Mouse (Mus musculus): ENCODE results near the gene Hist1h2bp. TPM values are rescaled to one million over a fixed set of nuclear protein-coding genes. Genes with fewer than 3 reads are reported as not detected.
"Not testable (repeated sequence)": the region's sequence is repeated elsewhere in the genome, so short reads cannot be mapped to it uniquely, and the experiment has no call there.

Hist1h2bp gene
- polyA plus RNA-seq, 1 experiment: 39.3 TPM

DNA sequence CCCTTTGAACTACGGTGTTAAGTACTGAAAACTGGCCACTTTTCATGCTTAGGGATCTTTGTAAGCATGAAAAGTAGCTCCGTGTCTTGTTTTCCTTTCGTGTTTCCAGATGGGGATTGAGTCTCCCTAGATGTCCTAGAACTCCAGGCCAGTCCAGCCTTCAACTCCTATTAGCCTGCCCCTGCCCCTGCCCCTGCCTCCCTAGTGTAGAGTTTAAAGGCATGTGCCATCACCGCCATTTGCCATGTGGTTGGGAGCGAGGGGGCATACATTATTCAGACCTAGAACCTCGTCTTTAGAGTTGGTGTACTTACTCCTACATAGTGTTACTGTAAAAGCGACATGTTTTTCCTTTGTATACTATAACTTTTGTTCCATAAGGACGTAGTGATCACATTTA is 23.8 kb downstream of the Hist1h2bp start:
- H3K4me1 ChIP-seq (replicated peaks; ENCODE audit: control insufficient read depth, insufficient read depth, low read length); H3K27ac ChIP-seq (ENCODE audit: control insufficient read depth, insufficient read depth, low read length); H3K36me3 ChIP-seq (ENCODE audit: control insufficient read depth, insufficient read depth, low read length); DNase-seq; H3K27me3 ChIP-seq (ENCODE audit: control insufficient read depth, insufficient read depth, low read length); H3K4me3 ChIP-seq (ENCODE audit: control insufficient read depth, insufficient read depth, low read length): not testable (repeated sequence)
- no CpG with 5 or more reads among the region's 8 CpGs for WGBS

GRCm38 (mm10) chr13:21811539-21811938 is 24.3 kb downstream of the Hist1h2bp start, which contains the start of gene Hist1h4m:
TSS of gene Hist1h4m (plus strand) at chr13:21811746.
- no CpG with 5 or more reads among the region's 24 CpGs for WGBS
- not testable (repeated sequence) for H3K27me3 ChIP-seq (ENCODE audit: control insufficient read depth, insufficient read depth, low read length); H3K4me1 ChIP-seq (replicated peaks; ENCODE audit: control insufficient read depth, insufficient read depth, low read length); H3K36me3 ChIP-seq (ENCODE audit: control insufficient read depth, insufficient read depth, low read length)
- DNase-seq: peak; percentile 62
- Histone ChIP-seq H3K27ac (ENCODE audit: control insufficient read depth, insufficient read depth, low read length) (peak within 1 kb of the TSS; percentile 71), H3K4me3 (ENCODE audit: control insufficient read depth, insufficient read depth, low read length) (peak within 1 kb of the TSS; percentile 31)

- 0% methylated on average over 14 of the region's 14 CpGs for WGBS
- not testable (repeated sequence) for DNase-seq; H3K27me3 ChIP-seq (ENCODE audit: control insufficient read depth, insufficient read depth, low read length); H3K4me1 ChIP-seq (replicated peaks; ENCODE audit: control insufficient read depth, insufficient read depth, low read length); H3K36me3 ChIP-seq (ENCODE audit: control insufficient read depth, insufficient read depth, low read length)
- Histone ChIP-seq H3K4me3 (ENCODE audit: control insufficient read depth, insufficient read depth, low read length) (peak overlapping the region; percentile 31), H3K27ac (ENCODE audit: control insufficient read depth, insufficient read depth, low read length) (peak overlapping the region; percentile 71)
Measured at GRCm38 (mm10) chr13:21812092-21812491, 24.8 kb downstream of the Hist1h2bp start.

GRCm38 (mm10) chr13:21820082-21820890 is 33.0 kb downstream of the Hist1h2bp start:
- H3K36me3 ChIP-seq (ENCODE audit: control insufficient read depth, insufficient read depth, low read length); H3K27me3 ChIP-seq (ENCODE audit: control insufficient read depth, insufficient read depth, low read length); H3K4me1 ChIP-seq (replicated peaks; ENCODE audit: control insufficient read depth, insufficient read depth, low read length); H3K27ac ChIP-seq (ENCODE audit: control insufficient read depth, insufficient read depth, low read length); H3K4me3 ChIP-seq (ENCODE audit: control insufficient read depth, insufficient read depth, low read length); DNase-seq: not testable (repeated sequence)
- WGBS: 78% methylated on average over 7 of the region's 16 CpGs

GRCm38 (mm10) chr13:21828511-21828910 is 41.2 kb downstream of the Hist1h2bp start:
- H3K4me1 ChIP-seq (replicated peaks; ENCODE audit: control insufficient read depth, insufficient read depth, low read length): peaks cover 5% of the 10 kb centered on the region
- WGBS: 97% methylated on average over 3 of the region's 3 CpGs
- no peaks in the 10 kb centered on the region for H3K27me3 ChIP-seq (ENCODE audit: control insufficient read depth, insufficient read depth, low read length)
- no peak overlapping the region for H3K4me3 ChIP-seq (ENCODE audit: control insufficient read depth, insufficient read depth, low read length)
- DNase-seq: no peak
- no peak for TF ChIP-seq POLR2A (IDR thresholded peaks at IDR 0.05; ENCODE audit: control insufficient read depth, extremely low read depth, insufficient read depth, low read length, poor library complexity)
- no peak for TF ChIP-seq CTCF (IDR thresholded peaks at IDR 0.05; ENCODE audit: borderline replicate concordance, control insufficient read depth, extremely low read depth, insufficient read depth, low read length, poor library complexity)
- no peak overlapping the region for H3K27ac ChIP-seq (ENCODE audit: control insufficient read depth, insufficient read depth, low read length)
- no peaks in the 10 kb centered on the region for H3K36me3 ChIP-seq (ENCODE audit: control insufficient read depth, insufficient read depth, low read length)

GRCm38 (mm10) chr13:21830344-21830743 is 43.1 kb downstream of the Hist1h2bp start:
- WGBS: 94% methylated on average over 10 of the region's 10 CpGs
- Histone ChIP-seq H3K27ac (ENCODE audit: control insufficient read depth, insufficient read depth, low read length) (no peak overlapping the region), H3K4me3 (ENCODE audit: control insufficient read depth, insufficient read depth, low read length) (no peak overlapping the region), H3K36me3 (ENCODE audit: control insufficient read depth, insufficient read depth, low read length) (no peaks in the 10 kb centered on the region), H3K4me1 (replicated peaks; ENCODE audit: control insufficient read depth, insufficient read depth, low read length) (peaks cover 5% of the 10 kb centered on the region), H3K27me3 (ENCODE audit: control insufficient read depth, insufficient read depth, low read length) (no peaks in the 10 kb centered on the region)
- TF ChIP-seq CTCF (IDR thresholded peaks at IDR 0.05; ENCODE audit: borderline replicate concordance, control insufficient read depth, extremely low read depth, insufficient read depth, low read length, poor library complexity) (no peak), POLR2A (IDR thresholded peaks at IDR 0.05; ENCODE audit: control insufficient read depth, extremely low read depth, insufficient read depth, low read length, poor library complexity) (no peak)
- no peak for DNase-seq

DNA sequence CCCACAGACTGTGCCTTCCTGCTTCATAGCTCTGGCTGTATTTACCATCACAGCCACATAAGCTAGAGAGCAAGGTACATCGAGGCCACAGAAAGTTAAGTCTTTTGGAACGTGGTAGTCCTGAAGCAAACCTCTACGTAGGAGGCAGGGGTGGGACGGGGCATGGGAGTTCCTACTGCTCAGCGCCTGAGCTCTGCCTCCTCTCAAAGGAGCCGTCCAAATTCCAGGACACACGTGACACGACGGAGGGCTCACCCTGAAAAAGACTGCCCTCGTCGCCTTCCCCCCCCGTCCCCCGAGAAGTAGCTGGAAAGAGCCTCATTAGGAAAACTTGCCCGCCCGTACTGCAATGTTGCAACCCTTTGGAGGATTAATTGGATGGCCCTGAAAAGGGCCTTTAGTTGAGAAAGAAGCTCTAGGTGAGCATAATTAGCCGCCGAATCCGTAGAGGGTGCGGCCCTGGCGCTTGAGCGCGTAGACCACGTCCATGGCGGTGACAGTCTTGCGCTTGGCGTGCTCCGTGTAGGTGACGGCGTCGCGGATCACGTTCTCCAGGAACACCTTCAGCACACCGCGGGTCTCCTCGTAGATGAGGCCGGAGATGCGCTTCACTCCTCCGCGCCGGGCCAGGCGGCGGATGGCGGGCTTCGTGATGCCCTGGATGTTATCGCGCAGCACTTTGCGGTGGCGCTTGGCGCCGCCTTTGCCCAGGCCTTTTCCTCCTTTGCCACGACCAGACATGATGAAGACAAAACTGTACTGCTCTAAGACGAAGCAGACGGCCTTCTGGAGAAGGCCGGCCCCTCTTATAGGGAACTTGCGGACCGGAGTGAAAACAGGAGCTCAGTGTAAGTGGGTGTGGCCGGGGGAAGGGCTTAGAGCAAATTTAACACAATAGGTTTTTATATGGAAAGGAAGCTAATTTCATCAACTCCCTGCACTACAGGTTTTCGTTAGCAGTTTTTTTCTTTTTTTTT is 44.4 kb downstream of the Hist1h2bp start, which contains the start of gene Hist1h4n:
TSS of gene Hist1h4n (minus strand) at position 779 of the 977 bp plus-strand sequence.
- not testable (repeated sequence) for H3K4me1 ChIP-seq (replicated peaks; ENCODE audit: control insufficient read depth, insufficient read depth, low read length); H3K27me3 ChIP-seq (ENCODE audit: control insufficient read depth, insufficient read depth, low read length); H3K36me3 ChIP-seq (ENCODE audit: control insufficient read depth, insufficient read depth, low read length)
- peak within 1 kb of the TSS; percentile 43; the same call in 1 of the 2 replicates for H3K27ac ChIP-seq (ENCODE audit: control insufficient read depth, insufficient read depth, low read length)
- TF ChIP-seq POLR2A (IDR thresholded peaks at IDR 0.05; ENCODE audit: control insufficient read depth, extremely low read depth, insufficient read depth, low read length, poor library complexity): 0 out of 2 replicates have a peak, but pooled peaks have one; percentile 35
- peak within 1 kb of the TSS; percentile 26 for H3K4me3 ChIP-seq (ENCODE audit: control insufficient read depth, insufficient read depth, low read length)
- WGBS: under 1% methylated on average over 24 of the region's 58 CpGs
- peak; percentile 43 for DNase-seq

DNA sequence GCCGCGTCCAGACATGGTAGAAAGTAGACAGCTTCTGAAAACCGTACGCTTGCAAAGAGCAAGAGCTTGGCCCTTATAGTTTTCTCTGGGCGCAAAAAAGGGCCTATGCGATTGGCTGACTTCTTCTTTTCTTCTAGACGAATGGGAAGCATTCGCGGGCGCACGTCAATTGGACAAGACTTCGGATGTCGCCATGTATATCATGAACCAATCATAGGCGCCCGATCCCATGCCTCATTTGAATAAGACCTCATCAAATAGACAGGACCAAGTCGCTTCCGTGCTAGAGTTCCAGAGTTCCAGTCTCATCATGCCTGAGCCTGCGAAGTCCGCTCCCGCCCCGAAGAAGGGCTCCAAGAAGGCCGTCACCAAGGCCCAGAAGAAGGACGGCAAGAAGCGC is 46.2 kb downstream of the Hist1h2bp start, which contains the start of the genes Hist1h2ap and Hist1h2br:
TSS of gene Hist1h2ap (minus strand) at position 47 of the 400 bp plus-strand sequence.
TSS of gene Hist1h2br (plus strand) at position 283 of the 400 bp plus-strand sequence.
- H3K27ac ChIP-seq (ENCODE audit: control insufficient read depth, insufficient read depth, low read length); DNase-seq; H3K27me3 ChIP-seq (ENCODE audit: control insufficient read depth, insufficient read depth, low read length); H3K4me3 ChIP-seq (ENCODE audit: control insufficient read depth, insufficient read depth, low read length); H3K36me3 ChIP-seq (ENCODE audit: control insufficient read depth, insufficient read depth, low read length); H3K4me1 ChIP-seq (replicated peaks; ENCODE audit: control insufficient read depth, insufficient read depth, low read length): not testable (repeated sequence)
- WGBS: no CpG with 5 or more reads among the region's 24 CpGs

All from thymus, adult 2 months (tissue).